Mouse (Mus musculus) kidney, embryonic 16.5 days (tissue): Measurements from ENCODE around the gene Zbtb17. TPM values are rescaled to one million over a fixed set of nuclear protein-coding genes. Genes with fewer than 3 reads are reported as not detected.
A peak's percentile ranks its signal among the peaks of the same experiment; 100 is the strongest.

Source experiments
- ATAC-seq: fragments of 200-750 bp; cut with Nextera tagmentation; 2 replicates; pipeline ENCODE4 v1.8.0; 2017; ENCODE audit warnings: moderate TSS enrichment; ENCODE audit not compliant: low FRiP score, low TSS enrichment
- H3K27ac ChIP-seq: fragments of 300-500 bp; sonication (generic); 2 replicates; pipeline ENCODE4 v1.5.1; 2014; ENCODE audit warnings: low read length
- H3K27me3 ChIP-seq: fragments of 300-500 bp; sonication (generic); 2 replicates; pipeline ENCODE4 v1.6.1; 2014; ENCODE audit warnings: low read length, control low read depth, mixed read lengths; ENCODE audit not compliant: insufficient read depth
- H3K36me3 ChIP-seq: fragments of 300-500 bp; sonication (generic); 2 replicates; pipeline ENCODE4 v1.6.1; 2014; ENCODE audit warnings: low read length, control low read depth, mixed read lengths; ENCODE audit not compliant: insufficient read depth
- H3K4me1 ChIP-seq: fragments of 300-500 bp; sonication (generic); 2 replicates; pipeline ENCODE4 v1.6.1; 2014; ENCODE audit warnings: low read length, control low read depth, mixed read lengths; ENCODE audit not compliant: insufficient read depth
- H3K4me2 ChIP-seq: fragments of 300-500 bp; sonication (generic); replicated peaks from 2 replicates; pipeline ENCODE4 v1.6.1; 2014; ENCODE audit warnings: low read depth, low read length
- H3K4me3 ChIP-seq: fragments of 300-500 bp; sonication (generic); 2 replicates; pipeline ENCODE4 v1.5.1; 2014; ENCODE audit warnings: mild to moderate bottlenecking, low read length
- H3K9ac ChIP-seq: fragments of 300-500 bp; sonication (generic); replicated peaks from 2 replicates; pipeline ENCODE4 v1.6.1; 2014; ENCODE audit warnings: low read length
- H3K9me3 ChIP-seq: fragments of 300-500 bp; sonication (generic); 2 replicates; pipeline ENCODE4 v1.6.1; 2016; ENCODE audit warnings: low read length, control low read depth
- WGBS: fragments of 180-500 bp; shearing (Covaris S2); extraction: QIAGEN DNeasy Blood & Tissue Kit; methylation state at CpG from one replicate; pipeline ENCODE4 v1.1.7; 2014; 5-methylcytosine and 5-hydroxymethylcytosine counted together
- polyA plus RNA-seq: library from polyadenylated mRNA; unstranded; fragments of >200 nt; fragmentation: Nextera tagmentation; extraction: Ambion mirVana; gene quantifications from 2 replicates; pipeline ENCODE4 v1.2.1, GENCODE M21; 2015

Gene Zbtb17
- polyA plus RNA-seq, 1 experiment from 2014 or later, result 43.1 TPM

DNA sequence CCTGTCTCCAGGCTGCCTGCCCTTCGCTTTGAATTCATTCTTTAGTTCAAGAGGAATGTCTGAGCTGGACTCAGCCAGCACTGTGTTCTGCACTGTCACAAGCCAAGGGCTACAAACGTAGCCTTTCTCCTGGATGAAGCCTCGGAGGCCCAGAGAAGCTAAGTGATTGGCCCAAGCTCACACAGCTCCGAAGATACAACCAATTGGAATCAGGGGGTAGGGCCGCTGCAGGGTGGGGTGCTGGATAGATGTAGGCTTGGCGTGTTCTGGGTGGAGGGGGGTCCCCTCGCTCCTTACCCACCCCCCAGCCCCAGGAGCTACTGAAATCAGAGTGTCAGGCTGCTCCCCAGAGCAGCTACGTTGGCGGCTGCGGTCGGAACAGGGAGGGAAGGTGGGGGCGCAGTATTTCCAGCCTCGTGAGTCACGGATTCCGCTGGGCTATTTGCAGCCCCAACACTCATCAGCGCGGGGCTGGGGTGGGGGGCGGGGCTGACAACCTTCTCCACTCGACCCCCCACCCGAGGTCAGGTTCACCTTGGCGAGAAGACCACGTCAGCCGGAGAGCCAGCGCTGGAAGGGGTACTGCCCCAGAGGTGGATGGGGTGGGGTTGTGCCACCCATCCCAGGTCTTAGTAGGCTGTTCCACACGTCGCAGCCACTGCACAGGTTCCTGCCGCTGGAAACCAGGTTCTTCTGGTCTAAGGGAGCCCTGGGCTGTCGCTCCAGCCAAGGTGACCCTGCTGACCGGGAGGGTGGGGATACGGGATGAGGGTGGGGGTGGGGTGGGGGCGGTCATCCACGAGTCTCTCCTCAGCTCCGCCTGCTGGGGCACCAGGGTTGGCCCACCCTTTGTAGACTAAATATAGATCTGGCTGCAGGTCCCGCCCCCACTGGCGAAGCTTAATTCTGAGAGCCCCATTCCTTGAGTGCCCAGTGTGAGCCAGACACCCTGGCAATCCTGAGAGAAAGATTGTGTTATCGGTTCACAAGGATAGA, 18.7 kb upstream of the Zbtb17 start:
- ATAC-seq, result peak; percentile 85
- peak overlapping the region; percentile 58 for H3K27ac ChIP-seq
- peak overlapping the region; percentile 73 for H3K4me2 ChIP-seq

DNA sequence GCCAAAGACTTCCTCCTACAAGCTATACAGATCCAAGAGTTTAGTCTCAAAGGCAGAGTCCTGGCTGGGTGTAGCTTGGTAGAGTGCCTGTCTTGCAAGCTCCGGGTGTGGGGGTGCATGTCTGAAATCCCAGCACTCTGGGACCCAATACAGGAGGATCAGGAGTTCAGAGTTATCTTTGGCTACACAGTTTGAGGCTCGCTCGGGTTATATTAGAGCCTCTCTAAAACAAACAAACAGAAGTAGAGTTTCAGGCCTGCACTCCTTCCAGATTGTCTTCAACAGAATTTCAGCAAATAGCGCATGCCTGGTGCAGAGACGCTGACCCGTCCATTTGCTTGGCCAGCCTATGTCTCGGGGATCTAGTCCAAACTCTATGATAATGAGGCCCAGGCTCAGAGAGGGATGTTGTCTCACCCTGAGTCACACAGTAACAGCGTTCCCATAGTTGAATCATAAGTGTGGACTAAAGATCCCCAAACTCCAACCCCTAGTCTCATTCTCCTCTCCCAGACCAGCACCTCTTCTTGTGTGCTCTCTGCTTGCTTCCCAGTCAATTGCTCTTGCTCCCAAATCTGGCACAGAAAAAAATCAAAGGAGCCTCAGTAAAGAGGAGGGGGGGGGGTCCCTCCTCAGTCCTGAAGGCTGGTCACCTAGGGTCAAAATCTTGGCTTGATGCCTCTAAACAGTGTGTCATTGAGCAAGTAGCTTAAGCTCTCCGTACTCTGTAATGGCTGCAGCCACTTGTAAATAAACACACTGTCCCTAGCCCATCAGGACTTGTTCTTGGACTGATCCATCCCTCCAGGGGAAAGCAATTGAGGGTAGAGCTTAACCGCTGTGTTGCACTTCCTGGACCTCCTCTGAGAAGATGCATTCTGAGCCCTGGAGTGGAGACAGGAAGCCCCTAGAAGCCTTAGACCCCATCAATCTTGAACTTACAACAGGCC, 17.4 kb upstream of the Zbtb17 start:
- no peak for ATAC-seq

More for the DNA sequence above, 18.7 kb upstream of the Zbtb17 start:
- no peaks in the 10 kb centered on the region for H3K36me3 ChIP-seq
- peaks cover 30% of the 10 kb centered on the region for H3K4me1 ChIP-seq
- 4% methylated on average over 36 of the region's 36 CpGs for WGBS
- H3K4me3 ChIP-seq, result peak overlapping the region; percentile 42
- peak overlapping the region; percentile 35 for H3K9ac ChIP-seq
- no peaks in the 10 kb centered on the region for H3K9me3 ChIP-seq
- H3K27me3 ChIP-seq, result no peaks in the 10 kb centered on the region; the same call in 1 of the 2 replicates

DNA sequence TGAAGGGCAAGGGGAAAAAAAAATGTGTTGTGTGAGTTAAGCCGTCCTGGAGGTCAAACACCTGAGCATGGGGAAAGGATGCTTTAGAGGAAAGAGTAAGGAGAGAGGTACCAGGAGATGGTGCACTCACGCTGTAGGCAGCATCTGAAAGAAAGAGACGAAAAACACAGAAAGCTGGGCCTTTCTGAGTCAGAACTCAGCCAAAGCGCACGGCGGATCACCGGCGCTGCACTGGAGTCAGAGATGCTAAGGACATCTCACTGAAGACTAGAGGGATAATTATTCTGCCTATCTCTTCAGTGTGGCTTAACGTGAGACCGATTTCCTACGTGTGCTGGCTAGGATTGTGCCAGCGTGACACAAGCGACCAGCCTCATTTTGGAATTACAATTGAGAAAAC, 16.5 kb upstream of the Zbtb17 start:
- Histone ChIP-seq H3K4me3 (no peak overlapping the region), H3K36me3 (no peaks in the 10 kb centered on the region), H3K27ac (no peak overlapping the region), H3K9ac (no peak overlapping the region), H3K27me3 (no peaks in the 10 kb centered on the region), H3K4me2 (no peak overlapping the region), H3K4me1 (peaks cover 19% of the 10 kb centered on the region), H3K9me3 (no peaks in the 10 kb centered on the region)
- ATAC-seq, result no peak
- WGBS, result 85% methylated on average over 13 of the region's 13 CpGs

More for the DNA sequence above, 17.4 kb upstream of the Zbtb17 start:
- 70% methylated on average over 10 of the region's 10 CpGs for WGBS
- Histone ChIP-seq H3K36me3 (no peaks in the 10 kb centered on the region), H3K4me3 (no peak overlapping the region), H3K27me3 (no peaks in the 10 kb centered on the region; the same call in 1 of the 2 replicates), H3K4me1 (peaks cover 19% of the 10 kb centered on the region), H3K27ac (peak overlapping the region; percentile 58; the same call in 1 of the 2 replicates), H3K9ac (no peak overlapping the region), H3K9me3 (no peaks in the 10 kb centered on the region), H3K4me2 (no peak overlapping the region)

DNA sequence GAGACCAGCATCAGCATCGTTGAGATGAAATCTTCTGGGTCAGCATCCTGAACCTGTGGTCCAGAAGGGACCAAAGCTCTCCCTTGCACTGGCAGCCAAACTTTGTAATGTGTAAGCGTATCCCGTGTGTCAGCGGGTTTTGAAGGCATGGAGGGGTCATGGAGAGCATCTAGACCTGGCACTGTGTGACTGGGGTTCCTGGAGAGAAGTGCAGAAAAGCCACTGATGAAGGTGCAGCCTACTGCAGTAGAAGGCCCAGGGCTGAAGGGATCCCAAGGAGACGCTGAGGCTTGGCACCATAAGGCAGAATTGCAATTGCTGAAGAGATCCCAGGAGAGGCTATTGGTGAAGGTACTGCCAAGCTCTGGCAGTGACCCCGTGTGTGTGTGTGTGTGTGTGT, 15.1 kb upstream of the Zbtb17 start:
- WGBS, result 81% methylated on average over 6 of the region's 6 CpGs
- H3K36me3 ChIP-seq, result no peaks in the 10 kb centered on the region
- H3K4me3 ChIP-seq, result no peak overlapping the region
- H3K27ac ChIP-seq, result no peak overlapping the region
- H3K4me1 ChIP-seq, result peaks cover 19% of the 10 kb centered on the region
- no peak overlapping the region for H3K9ac ChIP-seq
- H3K4me2 ChIP-seq, result no peak overlapping the region
- H3K27me3 ChIP-seq, result no peaks in the 10 kb centered on the region
- no peaks in the 10 kb centered on the region for H3K9me3 ChIP-seq
- no peak for ATAC-seq

GRCm38 (mm10) chr4:141429847-141430246, 14.6 kb upstream of the Zbtb17 start:
- H3K27ac ChIP-seq, result no peak overlapping the region
- H3K27me3 ChIP-seq, result no peaks in the 10 kb centered on the region
- H3K4me3 ChIP-seq, result no peak overlapping the region
- WGBS, result 52% methylated on average over 9 of the region's 9 CpGs
- ATAC-seq, result no peak
- no peak overlapping the region for H3K4me2 ChIP-seq
- peaks cover 19% of the 10 kb centered on the region for H3K4me1 ChIP-seq
- H3K9ac ChIP-seq, result no peak overlapping the region
- no peaks in the 10 kb centered on the region for H3K9me3 ChIP-seq
- no peaks in the 10 kb centered on the region for H3K36me3 ChIP-seq

- Histone ChIP-seq H3K27ac (no peak overlapping the region), H3K4me2 (no peak overlapping the region), H3K27me3 (no peaks in the 10 kb centered on the region), H3K4me3 (no peak overlapping the region), H3K4me1 (peaks cover 10% of the 10 kb centered on the region; the same call in 1 of the 2 replicates), H3K9ac (no peak overlapping the region), H3K9me3 (no peaks in the 10 kb centered on the region), H3K36me3 (no peaks in the 10 kb centered on the region)
- ATAC-seq, result no peak
- 40% methylated on average over 9 of the region's 9 CpGs for WGBS
These were observed 13.5 kb upstream of the Zbtb17 start for GRCm38 (mm10) chr4:141430997-141431396.

DNA sequence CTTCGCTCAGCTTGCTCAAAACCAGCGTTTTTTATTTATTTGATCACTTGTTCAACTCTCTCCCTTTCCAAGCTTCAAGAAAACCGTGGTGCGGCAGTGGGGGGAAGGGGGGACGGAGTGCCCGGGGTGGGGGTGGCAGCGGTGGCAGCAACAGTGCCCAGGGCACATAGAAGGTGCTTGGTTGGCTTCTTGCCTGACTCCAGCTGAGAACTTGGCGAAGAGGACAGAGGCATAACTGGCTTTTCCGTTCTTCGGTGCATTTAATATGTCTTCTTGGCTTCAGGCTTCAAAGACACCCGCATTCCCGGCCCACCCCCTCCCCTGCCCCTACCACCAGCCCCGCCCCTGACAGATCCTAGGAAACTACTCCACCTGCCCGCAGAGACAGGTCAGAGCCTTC, 11.8 kb upstream of the Zbtb17 start:
- no peaks in the 10 kb centered on the region for H3K4me1 ChIP-seq
- no peak overlapping the region for H3K4me2 ChIP-seq
- H3K27ac ChIP-seq, result no peak overlapping the region
- no peak overlapping the region for H3K9ac ChIP-seq
- no peak for ATAC-seq
- no peaks in the 10 kb centered on the region for H3K36me3 ChIP-seq
- no peak overlapping the region for H3K4me3 ChIP-seq
- no peaks in the 10 kb centered on the region for H3K27me3 ChIP-seq
- no peaks in the 10 kb centered on the region for H3K9me3 ChIP-seq
- WGBS, result 54% methylated on average over 13 of the region's 14 CpGs

GRCm38 (mm10) chr4:141433191-141433590, 11.3 kb upstream of the Zbtb17 start:
- no peak overlapping the region for H3K4me2 ChIP-seq
- no peaks in the 10 kb centered on the region for H3K36me3 ChIP-seq
- 81% methylated on average over 18 of the region's 18 CpGs for WGBS
- H3K27ac ChIP-seq, result no peak overlapping the region
- no peak overlapping the region for H3K4me3 ChIP-seq
- ATAC-seq, result no peak
- H3K4me1 ChIP-seq, result no peaks in the 10 kb centered on the region
- H3K27me3 ChIP-seq, result no peaks in the 10 kb centered on the region
- no peaks in the 10 kb centered on the region for H3K9me3 ChIP-seq
- no peak overlapping the region for H3K9ac ChIP-seq

DNA sequence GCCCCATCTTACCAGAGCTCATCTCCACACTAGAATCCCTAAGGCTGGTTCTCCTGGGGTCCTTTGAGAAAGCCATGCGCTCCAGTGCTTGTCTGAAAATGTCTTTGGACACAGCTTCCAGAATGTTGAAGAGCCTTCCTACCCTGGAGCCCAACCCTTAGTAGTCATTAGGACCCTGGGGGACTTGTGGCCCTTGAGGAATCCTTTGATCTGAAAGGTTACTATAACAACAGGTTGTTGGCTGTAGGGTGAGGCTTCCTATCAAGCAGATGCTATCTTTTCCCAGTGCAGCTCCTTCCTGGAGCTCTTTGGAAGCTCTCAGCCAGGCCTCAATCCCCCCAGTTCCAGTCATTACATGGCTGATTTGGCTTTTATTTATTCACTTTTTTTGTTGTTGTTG, 8.5 kb upstream of the Zbtb17 start, which contains the start of gene Srarp:
Gene Srarp (minus strand): TSS at position 132 of the 400 bp plus-strand sequence.
- ATAC-seq, result no peak
- H3K4me2 ChIP-seq, result no peak within 1 kb of the TSS
- H3K4me3 ChIP-seq, result no peak within 1 kb of the TSS

More for the DNA sequence above, 8.5 kb upstream of the Zbtb17 start, which contains the start of gene Srarp:
- H3K27me3 ChIP-seq, result no peaks in the 10 kb centered on the region
- H3K9ac ChIP-seq, result no peak within 1 kb of the TSS
- WGBS, result 79% methylated on average over 1 of the region's 1 CpGs
- H3K4me1 ChIP-seq, result no peaks in the 10 kb centered on the region
- H3K9me3 ChIP-seq, result no peaks in the 10 kb centered on the region
- H3K36me3 ChIP-seq, result no peaks in the 10 kb centered on the region
- H3K27ac ChIP-seq, result no peak within 1 kb of the TSS
